Mouse (Mus musculus): ENCODE measurements at regions not wholly inside any gene's neighbourhood (a gene's known extent, or its start where the extent isn't known, plus 50 kb on each side); places are given as distances from the start of the nearest gene placed in this dataset.

GRCm38 (mm10) chr13:29136231-29136630, 182.7 kb upstream of the Sox4 start:
- no peak for DNase-seq (ENCODE audit: low spot score in 2 of 2)

GRCm38 (mm10) chr13:29127499-29127898, 174.0 kb upstream of the Sox4 start:
- DNase-seq (ENCODE audit: low spot score in 2 of 2) = no peak

- DNase-seq (ENCODE audit: low spot score in 2 of 2) = no peak
Observed at GRCm38 (mm10) chr13:29123477-29123876, 170.0 kb upstream of the Sox4 start.

- DNase-seq (ENCODE audit: low spot score in 2 of 2) = no peak
Observed at GRCm38 (mm10) chr13:29121121-29121520, 167.6 kb upstream of the Sox4 start.

- no peak for DNase-seq (ENCODE audit: low spot score in 2 of 2)
Observed at GRCm38 (mm10) chr13:29119357-29119756, 165.8 kb upstream of the Sox4 start.

- no peak for DNase-seq (ENCODE audit: low spot score in 2 of 2)
Observed at GRCm38 (mm10) chr13:29114998-29115495, 161.5 kb upstream of the Sox4 start.

GRCm38 (mm10) chr13:29110127-29110526, 156.6 kb upstream of the Sox4 start:
- no peak for DNase-seq (ENCODE audit: low spot score in 2 of 2)

- no peak for DNase-seq (ENCODE audit: low spot score in 2 of 2)
Observed at GRCm38 (mm10) chr13:29109064-29109856, 155.7 kb upstream of the Sox4 start.

- DNase-seq (ENCODE audit: low spot score in 2 of 2) = no peak
Observed at GRCm38 (mm10) chr13:29108214-29108613, 154.7 kb upstream of the Sox4 start.

- DNase-seq (ENCODE audit: low spot score in 2 of 2) = no peak
Observed at GRCm38 (mm10) chr13:29092166-29092565, 138.7 kb upstream of the Sox4 start.

- no peak for DNase-seq (ENCODE audit: low spot score in 2 of 2)
Observed at GRCm38 (mm10) chr13:29086854-29087253, 133.3 kb upstream of the Sox4 start.

- DNase-seq (ENCODE audit: low spot score in 2 of 2) = no peak
Observed at GRCm38 (mm10) chr13:29081064-29081463, 127.6 kb upstream of the Sox4 start.

- DNase-seq (ENCODE audit: low spot score in 2 of 2) = no peak
Observed at GRCm38 (mm10) chr13:29079841-29080240, 126.3 kb upstream of the Sox4 start.

GRCm38 (mm10) chr13:29073630-29074029, 120.1 kb upstream of the Sox4 start:
- no peak for DNase-seq (ENCODE audit: low spot score in 2 of 2)

- DNase-seq (ENCODE audit: low spot score in 2 of 2) = no peak
Observed at GRCm38 (mm10) chr13:29063924-29064323, 110.4 kb upstream of the Sox4 start.

- DNase-seq (ENCODE audit: low spot score in 2 of 2) = no peak
Observed at GRCm38 (mm10) chr13:29058685-29059084, 105.2 kb upstream of the Sox4 start.

- no peak for DNase-seq (ENCODE audit: low spot score in 2 of 2)
Observed at GRCm38 (mm10) chr13:29049730-29050129, 96.2 kb upstream of the Sox4 start.

- no peak for DNase-seq (ENCODE audit: low spot score in 2 of 2)
Observed at GRCm38 (mm10) chr13:29048990-29049576, 95.6 kb upstream of the Sox4 start.

GRCm38 (mm10) chr13:29044655-29045054, 91.1 kb upstream of the Sox4 start:
- no peak for DNase-seq (ENCODE audit: low spot score in 2 of 2)

- no peak for DNase-seq (ENCODE audit: low spot score in 2 of 2)
Observed at GRCm38 (mm10) chr13:29040331-29040730, 86.8 kb upstream of the Sox4 start.

- no peak for DNase-seq (ENCODE audit: low spot score in 2 of 2)
Observed at GRCm38 (mm10) chr13:29034904-29035303, 81.4 kb upstream of the Sox4 start.

- DNase-seq (ENCODE audit: low spot score in 2 of 2) = no peak
Observed at GRCm38 (mm10) chr13:29034444-29034843, 80.9 kb upstream of the Sox4 start.

GRCm38 (mm10) chr13:29027146-29027545, 73.6 kb upstream of the Sox4 start:
- no peak for DNase-seq (ENCODE audit: low spot score in 2 of 2)
